33 mouse cellular contexts compared by ENCODE assay signal in genomic region chr3:30956327-30956726, GRCm38 (mm10).
"Had no signal": no experiment of that assay in that cellular context is flagged by ENCODE, and none has a peak within 500 bp of the region (broad histone marks: within the 10 kb centered on the region; RNA-seq: fewer than 3 reads in every experiment).

No protein-coding gene starts in this region.

- H3K4me3 ChIP-seq: heart, embryonic 12.5 days; heart, embryonic 13.5 days; heart, embryonic 15.5 days; hindbrain, embryonic 10.5 days; hindbrain, embryonic 12.5 days; hindbrain, embryonic 13.5 days; hindbrain, embryonic 15.5 days; intestine, embryonic 15.5 days; kidney, embryonic 15.5 days; layer of hippocampus, adult 2 months; left cerebral cortex, adult 2 months had no signal

- H3K27ac ChIP-seq: heart, embryonic 13.5 days; heart, embryonic 15.5 days; hindbrain, embryonic 10.5 days; hindbrain, embryonic 12.5 days; hindbrain, embryonic 13.5 days; hindbrain, embryonic 14.5 days; hindbrain, embryonic 15.5 days; hindbrain, postnatal 0 days; intestine, embryonic 15.5 days; kidney, embryonic 15.5 days; kidney, postnatal 0 days; layer of hippocampus, adult 2 months; left cerebral cortex, adult 2 months had no signal

- DNase-seq: heart, postnatal 10 days; heart, postnatal 14 days; heart, postnatal 36 days; heart, postnatal 4 days; kidney, adult 11 months; kidney, adult 18-20 months; kidney, adult 8-10 months; kidney, adult 9 months; kidney, postnatal 10 days; kidney, postnatal 14 days; kidney, postnatal 25 days; kidney, postnatal 36 days; kidney, postnatal 4 days; layer of hippocampus, adult 9-11 months; layer of hippocampus, postnatal 36 days had no signal

- ATAC-seq: hindbrain, embryonic 16.5 days; hindbrain, postnatal 0 days; inflammation-experienced regulatory T-cells, adult 6 months; intestine, embryonic 15.5 days; intestine, embryonic 16.5 days; intestine, postnatal 0 days had no signal

- H3K27me3 ChIP-seq: heart, embryonic 12.5 days; heart, embryonic 13.5 days; heart, embryonic 15.5 days; hindbrain, embryonic 12.5 days; hindbrain, embryonic 13.5 days; hindbrain, embryonic 15.5 days; intestine, embryonic 15.5 days; kidney, embryonic 15.5 days had no signal

- H3K4me1 ChIP-seq: hindbrain, embryonic 10.5 days; hindbrain, embryonic 12.5 days; hindbrain, embryonic 13.5 days; hindbrain, embryonic 15.5 days; intestine, embryonic 15.5 days; kidney, embryonic 15.5 days had no signal
